In genomic region chr12:113075063-113075454, GRCm38 (mm10) we compare ENCODE assay signal across 8 mouse cellular contexts. TPM values are rescaled to one million over a fixed set of nuclear protein-coding genes. Genes with fewer than 3 reads are reported as not detected.
DNase-seq lines count a peak whose midpoint lies in the region; ATAC-seq and TF ChIP-seq lines count a peak whose summit lies in the region.

No protein-coding gene starts in this region.

- H3K4me2 ChIP-seq in heart, embryonic 15.5 days, result peak overlapping the region; percentile 79
- peak overlapping the region; percentile 89 for H3K4me2 ChIP-seq in liver, embryonic 14.5 days (ENCODE audit: low read depth)
- peak overlapping the region; percentile 94 for H3K4me2 ChIP-seq in neural tube, embryonic 11.5 days (ENCODE audit: low read depth)
- peak overlapping the region; percentile 94 for H3K4me2 ChIP-seq in stomach, postnatal 0 days (replicated peaks; ENCODE audit: low read depth)

- H3K4me1 ChIP-seq in forebrain, embryonic 10.5 days, result peaks cover 25% of the 10 kb centered on the region
- peaks cover 20% of the 10 kb centered on the region for H3K4me1 ChIP-seq in heart, embryonic 15.5 days (replicated peaks)
- H3K4me1 ChIP-seq in liver, embryonic 14.5 days (replicated peaks; ENCODE audit: control insufficient read depth in 2 of 2, insufficient read depth in 2 of 2, low read length in 1 of 2), result peaks cover 7 to 17% of the 10 kb centered on the region in 2 experiments
- peaks cover 9% of the 10 kb centered on the region for H3K4me1 ChIP-seq in neural tube, embryonic 11.5 days (ENCODE audit: control insufficient read depth, insufficient read depth, low read length)
- H3K4me1 ChIP-seq in stomach, postnatal 0 days (replicated peaks; ENCODE audit: control insufficient read depth, insufficient read depth), result peaks cover 9% of the 10 kb centered on the region

- DNase-seq in c-Kit-negative CD71-positive TER-119-positive erythroid progenitor cells, embryonic 14.5 days (ENCODE audit: low read depth, low spot score), result peak; percentile 57
- DNase-seq in forebrain, embryonic 10.5 days (ENCODE audit: extremely low spot score, low spot score), result peak; percentile 86
- DNase-seq in kidney, postnatal 25 days, result peak; percentile 89 to 93
- DNase-seq in liver, embryonic 14.5 days (ENCODE audit: low read depth in 3 of 3, low spot score in 3 of 3), result peak; percentile 72 to 75 (median 73)
- peak; percentile 88 for DNase-seq in neural tube, embryonic 11.5 days (ENCODE audit: low spot score)
- peak; percentile 90 for DNase-seq in stomach, postnatal 0 days (ENCODE audit: low spot score)

- peak overlapping the region; percentile 56 for H3K4me3 ChIP-seq in forebrain, embryonic 10.5 days
- H3K4me3 ChIP-seq in heart, embryonic 15.5 days, result peak overlapping the region; percentile 48
- H3K4me3 ChIP-seq in liver, embryonic 14.5 days (ENCODE audit: insufficient read depth in 1 of 2, low read depth in 2 of 2, low read length in 2 of 2), result peak overlapping the region; percentile 57 to 65
- peak overlapping the region; percentile 46 for H3K4me3 ChIP-seq in neural tube, embryonic 11.5 days (ENCODE audit: low read depth, low read length)
- H3K4me3 ChIP-seq in stomach, postnatal 0 days (ENCODE audit: low read depth, low read length), result peak overlapping the region; percentile 46

- TF ChIP-seq CTCF in liver, embryonic 14.5 days (IDR thresholded peaks at IDR 0.05; ENCODE audit: low read depth), result peak; percentile 97
- peak; percentile 95 for TF ChIP-seq CTCF in stomach, postnatal 0 days (IDR thresholded peaks at IDR 0.05; ENCODE audit: low read depth)

- H3K9me3 ChIP-seq in forebrain, embryonic 10.5 days, result no peaks in the 10 kb centered on the region
- H3K9me3 ChIP-seq in heart, embryonic 15.5 days (replicated peaks), result no peaks in the 10 kb centered on the region
- no peaks in the 10 kb centered on the region for H3K9me3 ChIP-seq in liver, embryonic 14.5 days (ENCODE audit: control insufficient read depth, low read length)
- no peaks in the 10 kb centered on the region for H3K9me3 ChIP-seq in neural tube, embryonic 11.5 days (ENCODE audit: control insufficient read depth, low read length)
- no peaks in the 10 kb centered on the region for H3K9me3 ChIP-seq in stomach, postnatal 0 days (ENCODE audit: control insufficient read depth, low read length)

- H3K27me3 ChIP-seq in forebrain, embryonic 10.5 days (ENCODE audit: poor library complexity, severe bottlenecking), result no peaks in the 10 kb centered on the region
- no peaks in the 10 kb centered on the region for H3K27me3 ChIP-seq in heart, embryonic 15.5 days
- no peaks in the 10 kb centered on the region for H3K27me3 ChIP-seq in liver, embryonic 14.5 days (ENCODE audit: control insufficient read depth, insufficient read depth, low read length)
- no peaks in the 10 kb centered on the region for H3K27me3 ChIP-seq in neural tube, embryonic 11.5 days (ENCODE audit: control insufficient read depth, insufficient read depth, low read length)
- H3K27me3 ChIP-seq in stomach, postnatal 0 days (ENCODE audit: control insufficient read depth, insufficient read depth, low read length), result no peaks in the 10 kb centered on the region

- WGBS in forebrain, embryonic 10.5 days, result 5% methylated on average over 10 of the region's 10 CpGs
- 4% methylated on average over 10 of the region's 10 CpGs for WGBS in heart, embryonic 15.5 days
- 6% methylated on average over 10 of the region's 10 CpGs for WGBS in liver, embryonic 14.5 days (ENCODE audit: insufficient replicate concordance)
- WGBS in neural tube, embryonic 11.5 days, result 5% methylated on average over 10 of the region's 10 CpGs
- 4% methylated on average over 10 of the region's 10 CpGs for WGBS in stomach, postnatal 0 days

- H3K36me3 ChIP-seq in forebrain, embryonic 10.5 days (replicated peaks), result peaks cover 25% of the 10 kb centered on the region
- H3K36me3 ChIP-seq in heart, embryonic 15.5 days, result peaks cover 14% of the 10 kb centered on the region
- no peaks in the 10 kb centered on the region for H3K36me3 ChIP-seq in liver, embryonic 14.5 days (replicated peaks; ENCODE audit: control insufficient read depth, insufficient read depth, low read depth)
- H3K36me3 ChIP-seq in neural tube, embryonic 11.5 days (ENCODE audit: control insufficient read depth, insufficient read depth, low read length), result peaks cover 3% of the 10 kb centered on the region
- peaks cover 13% of the 10 kb centered on the region for H3K36me3 ChIP-seq in stomach, postnatal 0 days (ENCODE audit: control insufficient read depth, insufficient read depth, low read length)

- H3K9ac ChIP-seq in heart, embryonic 15.5 days, result peak overlapping the region; percentile 52
- H3K9ac ChIP-seq in liver, embryonic 14.5 days (replicated peaks), result peak overlapping the region; percentile 55
- H3K9ac ChIP-seq in neural tube, embryonic 11.5 days (ENCODE audit: low read length), result peak overlapping the region; percentile 73
- H3K9ac ChIP-seq in stomach, postnatal 0 days (ENCODE audit: low read length), result peak overlapping the region; percentile 64

- H3K27ac ChIP-seq in forebrain, embryonic 10.5 days, result peak overlapping the region; percentile 90
- peak overlapping the region; percentile 91 for H3K27ac ChIP-seq in heart, embryonic 15.5 days
- H3K27ac ChIP-seq in liver, embryonic 14.5 days, result no peak overlapping the region
- peak overlapping the region; percentile 78 for H3K27ac ChIP-seq in neural tube, embryonic 11.5 days (ENCODE audit: low read depth, low read length)
- H3K27ac ChIP-seq in stomach, postnatal 0 days (replicated peaks), result peak overlapping the region; percentile 92

- TF ChIP-seq EP300 in liver, embryonic 14.5 days (IDR thresholded peaks at IDR 0.05; ENCODE audit: low read depth), result no peak
- TF ChIP-seq EP300 in stomach, postnatal 0 days (optimal IDR thresholded peaks at IDR 0.05), result no peak

- peak; percentile 90 for ATAC-seq in CD4-positive, CD25-positive, alpha-beta regulatory T cell, adult 4 months
- ATAC-seq in heart, embryonic 15.5 days (replicated peaks; ENCODE audit: insufficient number of reproducible peaks, insufficient read depth, low FRiP score, low read depth), result peak; percentile 60
- ATAC-seq in liver, embryonic 14.5 days (ENCODE audit: insufficient read depth), result peak; percentile 75
- peak; percentile 79 for ATAC-seq in neural tube, embryonic 11.5 days (ENCODE audit: insufficient read depth, low FRiP score, low TSS enrichment)
- ATAC-seq in stomach, postnatal 0 days (ENCODE audit: low FRiP score, low TSS enrichment), result peak; percentile 81

RNA-seq across cellular contexts. Expression of gene Tex22, which starts 0.8 kb away (rescaled TPM):
- not detected for polyA plus RNA-seq in CD4-positive, CD25-positive, alpha-beta regulatory T cell, adult 4 months (2017; shearing (Covaris generic))
- not detected in 2 replicates for polyA plus RNA-seq in forebrain, embryonic 10.5 days (2016; fragmentation: Nextera tagmentation; extraction: Ambion mirVana)
- not detected in 2 replicates for polyA plus RNA-seq in heart, embryonic 15.5 days (2015; fragmentation: Nextera tagmentation; extraction: Ambion mirVana)
- polyA plus RNA-seq in liver, embryonic 14.5 days (2012; rRNA removed), result 0.02 TPM in 1 of 2 replicates, not detected in the other
- polyA plus RNA-seq in liver, embryonic 14.5 days (2014; fragmentation: Nextera tagmentation; extraction: Ambion mirVana), result not detected in 2 replicates
- polyA plus RNA-seq in neural tube, embryonic 11.5 days (2014; fragmentation: Nextera tagmentation; extraction: Ambion mirVana), result not detected in 2 replicates
- not detected in 2 replicates for polyA plus RNA-seq in stomach, postnatal 0 days (2015; fragmentation: Nextera tagmentation; extraction: Ambion mirVana)

RNA-seq across cellular contexts. Expression of gene Mta1, which starts 23.0 kb away (rescaled TPM):
- polyA plus RNA-seq in CD4-positive, CD25-positive, alpha-beta regulatory T cell, adult 4 months (2017; shearing (Covaris generic)), result 10 to 100 TPM in 1 of 2 experiments, 1 to 10 TPM in 1; 9.6 to 15.1 TPM
- polyA plus RNA-seq in forebrain, embryonic 10.5 days (2016; fragmentation: Nextera tagmentation; extraction: Ambion mirVana), result 21.2 and 22.7 TPM in 2 replicates
- polyA plus RNA-seq in heart, embryonic 15.5 days (2015; fragmentation: Nextera tagmentation; extraction: Ambion mirVana), result 11.3 and 11.4 TPM in 2 replicates
- polyA plus RNA-seq in liver, embryonic 14.5 days (2012; rRNA removed), result 22.4 and 22.6 TPM in 2 replicates
- polyA plus RNA-seq in liver, embryonic 14.5 days (2014; fragmentation: Nextera tagmentation; extraction: Ambion mirVana), result 4.7 and 6.3 TPM in 2 replicates
- 21.5 and 21.9 TPM in 2 replicates for polyA plus RNA-seq in neural tube, embryonic 11.5 days (2014; fragmentation: Nextera tagmentation; extraction: Ambion mirVana)
- 4.9 and 5.3 TPM in 2 replicates for polyA plus RNA-seq in stomach, postnatal 0 days (2015; fragmentation: Nextera tagmentation; extraction: Ambion mirVana)
